Mouse (Mus musculus) neural tube, embryonic 11.5 days (tissue): Measurements from ENCODE around the gene Tmf1. TPM values are rescaled to one million over a fixed set of nuclear protein-coding genes. Genes with fewer than 3 reads are reported as not detected.
A peak's percentile ranks its signal among the peaks of the same experiment; 100 is the strongest.

Experiments used
- ATAC-seq: fragments of 200-750 bp; cut with Nextera tagmentation; 2 replicates; pipeline ENCODE4 v1.8.0; 2017; ENCODE audit warnings: moderate number of reproducible peaks, mild to moderate bottlenecking, moderate TSS enrichment, moderate library complexity; ENCODE audit not compliant: insufficient read depth, low FRiP score, low TSS enrichment
- DNase-seq: peaks from one replicate; pipeline ENCODE4 v3.0.0-alpha.2; 2015; ENCODE audit warnings: low spot score
- H3K27ac ChIP-seq: fragments of 300-500 bp; sonication (generic); 2 replicates; pipeline ENCODE4 v1.5.1; 2014; ENCODE audit warnings: low read depth, mild to moderate bottlenecking, low read length
- H3K27me3 ChIP-seq: fragments of 300-500 bp; sonication (generic); 2 replicates; pipeline ENCODE4 v1.6.1; 2014; ENCODE audit warnings: mild to moderate bottlenecking, low read length, mixed read lengths; ENCODE audit not compliant: control insufficient read depth, insufficient read depth
- H3K36me3 ChIP-seq: fragments of 300-500 bp; sonication (generic); 2 replicates; pipeline ENCODE4 v1.6.1; 2014; ENCODE audit warnings: mild to moderate bottlenecking, low read length, moderate library complexity, mixed read lengths; ENCODE audit not compliant: control insufficient read depth, insufficient read depth
- H3K4me1 ChIP-seq: fragments of 300-500 bp; sonication (generic); 2 replicates; pipeline ENCODE4 v1.6.1; 2014; ENCODE audit warnings: low read length, mixed read lengths; ENCODE audit not compliant: control insufficient read depth, insufficient read depth
- H3K4me2 ChIP-seq: fragments of 300-500 bp; sonication (generic); 2 replicates; pipeline ENCODE4 v1.6.1; 2014; ENCODE audit warnings: low read depth, mild to moderate bottlenecking, moderate library complexity
- H3K4me3 ChIP-seq: fragments of 300-500 bp; sonication (generic); 2 replicates; pipeline ENCODE4 v1.5.1; 2014; ENCODE audit warnings: low read depth, low read length
- H3K9ac ChIP-seq: fragments of 300-500 bp; sonication (generic); 2 replicates; pipeline ENCODE4 v1.6.1; 2014; ENCODE audit warnings: mild to moderate bottlenecking, low read length
- H3K9me3 ChIP-seq: fragments of 300-500 bp; sonication (generic); 2 replicates; pipeline ENCODE4 v1.6.1; 2016; ENCODE audit warnings: low read length; ENCODE audit not compliant: control insufficient read depth
- whole genome bisulfite sequencing: fragments of 180-500 bp; shearing (Covaris S2); extraction: QIAGEN DNeasy Blood & Tissue Kit; methylation state at CpG from one replicate; pipeline ENCODE4 v1.1.7; 2014; 5-methylcytosine and 5-hydroxymethylcytosine counted together
- polyA plus RNA-seq: library from polyadenylated mRNA; unstranded; fragments of >200 nt; fragmentation: Nextera tagmentation; extraction: Ambion mirVana; gene quantifications from 2 replicates; pipeline ENCODE4 v1.2.1, GENCODE M21; 2014

Gene Tmf1
- polyA plus RNA-seq: 30.1 and 30.5 TPM in 2 replicates

DNA sequence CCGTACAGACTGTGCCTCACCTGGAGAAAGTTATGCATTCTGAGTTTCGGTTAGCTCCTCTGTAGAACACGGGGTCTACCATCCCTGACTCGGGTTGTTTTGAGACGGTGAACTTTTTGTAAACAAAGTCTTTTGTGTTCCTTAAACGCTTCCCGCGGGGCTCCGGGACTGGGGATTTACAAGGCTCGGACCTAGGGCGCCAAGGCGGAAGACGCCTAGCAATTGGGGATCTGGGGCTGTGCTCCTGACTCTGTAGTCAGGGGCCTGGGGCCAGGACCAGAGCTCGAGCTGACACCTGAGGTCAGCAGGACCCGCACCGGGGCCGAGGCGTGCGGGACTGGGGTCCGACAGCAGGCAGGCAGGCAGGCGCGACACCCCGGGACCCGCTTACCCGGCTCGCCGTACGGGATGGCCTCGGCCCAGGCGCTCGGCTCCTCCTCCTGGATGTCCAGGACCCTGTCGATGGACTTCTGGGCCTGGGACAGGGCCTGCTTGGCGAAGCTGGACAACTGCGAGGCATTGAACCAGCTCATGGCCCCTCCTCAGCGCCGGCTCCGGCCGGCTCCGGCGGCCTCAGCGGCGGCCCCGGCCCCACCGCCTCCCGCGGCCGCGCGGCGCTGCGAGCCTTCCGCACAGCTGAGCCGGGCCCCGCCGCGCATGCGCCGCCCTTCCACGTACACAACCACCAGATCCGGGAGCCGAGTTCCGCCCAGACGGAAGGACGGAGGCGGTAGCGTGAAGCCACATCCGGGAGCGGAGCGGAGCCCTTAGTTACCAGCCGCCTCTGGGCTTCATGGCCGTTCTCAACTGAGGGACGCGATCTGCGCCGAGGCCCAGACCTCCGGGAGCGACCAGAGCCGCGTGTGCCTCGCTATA lies at the start of gene Tmf1:
Gene Tmf1 (minus strand): TSS at position 632 of the 876 bp plus-strand sequence.
- H3K27ac ChIP-seq: peak within 1 kb of the TSS; percentile 91
- peak within 1 kb of the TSS; percentile 90 for H3K4me3 ChIP-seq
- peak within 1 kb of the TSS; percentile 67 for H3K4me2 ChIP-seq
- DNase-seq: peak; percentile 96
- H3K36me3 ChIP-seq: peaks cover 3% of the 10 kb centered on the region; the same call in 1 of the 2 replicates
- H3K9ac ChIP-seq: peak within 1 kb of the TSS; percentile 85
- H3K4me1 ChIP-seq: peaks cover 2% of the 10 kb centered on the region; the same call in 1 of the 2 replicates
- under 1% methylated on average over 76 of the region's 80 CpGs for WGBS
- no peaks in the 10 kb centered on the region for H3K9me3 ChIP-seq
- ATAC-seq: peak; percentile 95
- H3K27me3 ChIP-seq: no peaks in the 10 kb centered on the region

DNA sequence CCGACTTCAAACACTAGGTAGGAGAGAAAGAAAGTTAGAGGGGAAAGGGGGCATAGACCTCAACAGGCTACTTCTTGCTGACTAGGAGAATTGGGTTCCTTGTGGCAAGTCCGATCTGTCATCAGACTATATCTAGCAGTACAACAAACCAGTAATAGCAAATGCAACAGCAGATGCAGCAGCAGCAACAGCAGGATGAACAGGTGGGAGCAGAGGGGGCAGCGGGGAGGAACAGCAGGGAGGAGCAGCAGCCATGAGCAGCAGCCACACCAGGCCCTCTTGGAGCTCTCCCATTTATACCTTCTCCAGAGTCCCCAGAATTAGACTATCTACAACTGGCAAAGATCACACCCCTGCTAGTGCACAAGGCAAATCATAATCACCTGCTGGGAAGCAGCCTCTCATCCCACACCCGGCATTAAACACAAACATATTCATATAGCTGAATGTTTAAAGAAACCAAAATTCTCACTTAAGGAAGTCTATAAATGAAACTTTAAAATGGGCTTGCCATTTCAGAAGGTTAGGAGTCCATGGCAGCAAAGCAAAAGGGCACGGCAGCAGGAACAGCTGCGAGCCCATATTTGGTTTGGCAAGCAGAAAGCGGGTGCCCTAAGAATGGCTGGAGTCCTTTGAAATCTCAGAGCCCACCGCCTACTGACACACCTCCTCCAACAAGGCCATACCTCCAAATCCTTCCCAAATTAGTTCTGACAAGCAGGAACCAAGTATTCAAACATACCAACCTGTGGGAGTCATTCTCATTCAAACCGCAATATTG lies 48.3 kb upstream of the Tmf1 start:
- WGBS: 93% methylated on average over 9 of the region's 9 CpGs
- H3K9ac ChIP-seq: no peak overlapping the region
- H3K27ac ChIP-seq: no peak overlapping the region
- H3K27me3 ChIP-seq: no peaks in the 10 kb centered on the region
- no peak overlapping the region for H3K4me2 ChIP-seq
- H3K9me3 ChIP-seq: no peaks in the 10 kb centered on the region
- ATAC-seq: no peak
- no peak overlapping the region for H3K4me3 ChIP-seq
- DNase-seq: no peak
- H3K36me3 ChIP-seq: no peaks in the 10 kb centered on the region; the same call in 1 of the 2 replicates
- H3K4me1 ChIP-seq: no peaks in the 10 kb centered on the region

DNA sequence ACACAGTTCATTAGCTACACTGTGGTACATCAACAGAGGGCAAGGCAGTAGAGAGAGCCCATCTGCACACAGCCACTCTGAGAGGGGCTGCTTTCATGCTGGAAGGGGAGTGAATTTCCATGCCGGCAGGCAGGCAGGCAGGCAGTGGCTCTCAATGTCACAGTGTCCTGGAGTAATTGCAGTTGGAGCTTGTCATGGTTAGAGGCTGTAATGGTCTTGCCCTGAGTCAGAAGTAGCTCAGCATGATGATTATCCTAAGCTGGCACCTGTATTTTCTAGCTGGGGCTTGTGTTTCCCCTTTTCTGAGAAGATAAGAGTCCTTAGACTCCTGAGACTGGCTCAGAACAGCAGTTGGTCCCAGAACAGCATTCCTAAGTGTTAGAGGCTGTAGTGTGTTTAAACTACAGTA lies 47.2 kb upstream of the Tmf1 start:
- Histone ChIP-seq H3K4me3 (no peak overlapping the region), H3K4me1 (no peaks in the 10 kb centered on the region), H3K4me2 (no peak overlapping the region), H3K9ac (no peak overlapping the region), H3K27ac (no peak overlapping the region), H3K9me3 (no peaks in the 10 kb centered on the region), H3K27me3 (no peaks in the 10 kb centered on the region), H3K36me3 (no peaks in the 10 kb centered on the region; the same call in 1 of the 2 replicates)
- 30% methylated on average over 1 of the region's 1 CpGs for WGBS
- DNase-seq (no peak), ATAC-seq (no peak)

DNA sequence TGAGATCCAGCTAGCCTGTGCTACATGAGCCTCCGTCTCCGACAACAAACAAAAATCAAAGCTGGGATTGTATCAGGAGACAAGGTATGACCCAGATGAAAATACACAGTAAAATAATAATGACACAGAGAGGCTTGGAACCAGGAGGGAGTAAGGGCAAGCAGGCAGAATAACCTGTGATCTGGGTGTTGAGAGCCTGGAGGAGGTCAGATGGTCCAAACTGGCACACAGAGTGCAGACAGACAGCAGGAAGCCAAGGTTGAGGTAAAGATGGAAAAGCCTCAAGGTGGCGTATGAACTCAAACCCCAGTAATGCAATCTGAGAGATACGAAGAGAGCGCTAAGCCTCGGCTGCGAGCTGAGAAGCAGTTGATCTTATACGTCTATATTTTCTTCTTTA lies 45.6 kb upstream of the Tmf1 start:
- Histone ChIP-seq H3K36me3 (no peaks in the 10 kb centered on the region; the same call in 1 of the 2 replicates), H3K27me3 (no peaks in the 10 kb centered on the region), H3K4me2 (no peak overlapping the region), H3K9ac (no peak overlapping the region), H3K9me3 (no peaks in the 10 kb centered on the region), H3K4me1 (no peaks in the 10 kb centered on the region), H3K27ac (no peak overlapping the region), H3K4me3 (no peak overlapping the region)
- DNase-seq (no peak), ATAC-seq (no peak)
- WGBS: 91% methylated on average over 8 of the region's 8 CpGs

DNA sequence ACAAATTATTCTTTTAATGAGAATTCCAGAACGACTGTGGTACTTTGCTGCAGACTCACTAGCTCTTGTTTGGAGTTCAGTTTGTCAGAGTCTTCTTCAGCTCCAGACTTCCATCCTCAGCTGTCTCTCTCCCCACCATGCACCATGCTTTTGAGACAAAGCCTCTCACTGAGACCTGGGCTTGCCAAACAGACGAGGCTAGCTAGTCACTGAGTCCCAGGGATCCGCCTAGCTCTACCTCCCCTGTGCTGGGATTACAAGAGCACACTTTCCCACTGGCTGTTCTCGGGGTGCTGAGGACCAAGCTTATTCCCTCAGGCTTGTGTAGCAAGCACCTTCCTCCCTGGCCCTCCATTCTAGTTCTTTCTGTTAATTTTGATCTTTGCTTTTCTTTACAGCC lies 44.6 kb upstream of the Tmf1 start:
- DNase-seq (no peak), ATAC-seq (no peak)
- no peaks in the 10 kb centered on the region for H3K4me1 ChIP-seq
- H3K27me3 ChIP-seq: no peaks in the 10 kb centered on the region
- H3K27ac ChIP-seq: no peak overlapping the region
- no peak overlapping the region for H3K9ac ChIP-seq
- WGBS: 74% methylated on average over 4 of the region's 4 CpGs
- no peaks in the 10 kb centered on the region for H3K9me3 ChIP-seq
- H3K4me3 ChIP-seq: no peak overlapping the region
- no peaks in the 10 kb centered on the region; the same call in 1 of the 2 replicates for H3K36me3 ChIP-seq
- H3K4me2 ChIP-seq: no peak overlapping the region

DNA sequence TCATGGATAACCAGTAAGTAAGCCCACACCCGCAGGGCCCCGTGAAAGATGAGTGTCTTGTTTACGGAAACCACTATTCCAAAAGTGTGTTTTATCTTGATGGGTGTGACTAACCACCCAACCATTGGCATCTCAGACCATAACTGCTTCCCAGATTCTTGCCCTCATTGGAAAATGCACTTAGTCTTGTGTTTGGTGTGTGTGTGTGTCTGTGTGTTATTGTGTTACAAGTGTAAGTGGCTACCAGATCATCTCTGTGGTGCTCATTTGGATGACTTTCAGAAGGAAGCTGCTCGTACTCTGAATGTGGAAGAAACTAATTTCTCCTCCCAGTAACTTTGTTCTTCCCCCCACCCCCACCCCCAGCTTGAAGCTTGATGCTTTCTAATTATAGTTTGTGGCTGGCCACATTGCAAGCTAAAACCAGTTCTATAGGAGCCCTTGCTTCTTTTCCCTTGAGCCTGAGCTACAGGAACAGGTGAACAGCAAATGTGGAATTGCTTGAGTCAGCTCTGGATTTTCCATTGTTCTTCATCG lies 44.1 kb upstream of the Tmf1 start:
- DNase-seq: no peak
- no peaks in the 10 kb centered on the region for H3K9me3 ChIP-seq

DNA sequence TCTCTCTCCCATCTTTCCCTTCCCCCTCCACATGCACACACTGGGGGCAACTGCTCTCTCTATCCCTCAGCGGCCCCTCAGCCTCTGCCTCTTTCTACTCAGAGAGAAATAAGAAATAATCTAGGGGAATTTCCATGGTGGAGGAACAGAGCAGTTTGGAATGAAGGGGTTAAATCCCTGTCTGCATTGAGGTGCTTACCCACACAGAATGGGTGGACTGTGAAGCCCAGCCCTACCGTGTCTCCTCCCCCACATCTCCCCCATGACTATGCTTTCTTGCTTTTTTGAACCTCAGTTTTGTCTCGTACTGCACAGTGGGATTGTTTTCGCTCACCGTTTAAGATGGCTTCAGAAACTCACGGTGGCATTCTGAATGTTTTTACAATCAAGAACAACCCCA lies 43.4 kb upstream of the Tmf1 start:
- Histone ChIP-seq H3K27ac (no peak overlapping the region), H3K9me3 (no peaks in the 10 kb centered on the region), H3K36me3 (no peaks in the 10 kb centered on the region; the same call in 1 of the 2 replicates), H3K9ac (no peak overlapping the region), H3K27me3 (no peaks in the 10 kb centered on the region), H3K4me3 (no peak overlapping the region), H3K4me1 (no peaks in the 10 kb centered on the region), H3K4me2 (no peak overlapping the region)
- DNase-seq (no peak), ATAC-seq (no peak)
- WGBS: 57% methylated on average over 6 of the region's 6 CpGs

More for the DNA sequence above, 44.1 kb upstream of the Tmf1 start:
- Histone ChIP-seq H3K4me3 (no peak overlapping the region), H3K9ac (no peak overlapping the region), H3K36me3 (no peaks in the 10 kb centered on the region; the same call in 1 of the 2 replicates), H3K4me2 (no peak overlapping the region), H3K27me3 (no peaks in the 10 kb centered on the region), H3K4me1 (no peaks in the 10 kb centered on the region), H3K27ac (no peak overlapping the region)
- no peak for ATAC-seq
- WGBS: 82% methylated on average over 5 of the region's 5 CpGs

DNA sequence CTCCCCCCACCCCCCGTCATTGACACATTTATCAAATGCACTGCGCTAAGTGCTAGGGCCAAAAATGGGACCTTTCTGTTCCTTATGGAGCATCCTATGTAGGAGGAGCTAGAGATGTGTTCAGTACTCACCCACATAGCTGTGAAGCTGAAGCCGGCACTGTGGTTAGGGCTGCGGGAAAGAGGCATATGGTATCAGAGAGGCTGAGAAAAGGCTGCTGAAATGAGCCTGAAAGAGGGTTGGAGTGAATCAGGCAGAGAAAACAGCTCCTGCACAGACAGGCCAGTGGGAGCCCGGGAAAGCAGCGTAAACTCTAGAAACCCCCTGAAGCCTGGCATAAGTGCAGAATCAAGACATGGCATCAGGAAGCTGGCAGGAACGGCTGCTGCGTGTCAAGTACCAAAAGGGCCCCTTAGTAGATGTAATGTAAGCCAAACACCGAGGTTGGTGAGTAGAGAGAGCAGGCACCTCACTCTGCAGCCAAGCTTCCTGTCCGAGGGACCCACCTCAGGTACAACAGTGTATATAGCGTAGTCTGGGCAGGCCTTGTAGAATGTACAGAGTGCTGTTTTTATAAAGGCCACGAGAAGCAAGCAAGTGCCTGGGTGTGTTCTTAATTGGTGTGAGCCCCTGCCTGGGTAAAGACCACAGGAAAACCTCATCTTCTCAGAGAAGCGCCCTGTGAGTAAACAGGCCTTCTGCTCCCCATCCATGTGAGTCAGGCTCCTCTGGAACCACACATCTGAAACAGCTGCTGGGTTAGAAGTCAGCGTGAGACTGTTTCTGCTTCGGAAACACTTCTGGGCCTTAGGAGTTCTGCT lies 42.5 kb upstream of the Tmf1 start:
- ATAC-seq: no peak

More for the DNA sequence above, 42.5 kb upstream of the Tmf1 start:
- Histone ChIP-seq H3K9ac (no peak overlapping the region), H3K36me3 (no peaks in the 10 kb centered on the region; the same call in 1 of the 2 replicates), H3K4me1 (no peaks in the 10 kb centered on the region), H3K27ac (no peak overlapping the region), H3K4me2 (no peak overlapping the region), H3K4me3 (no peak overlapping the region), H3K9me3 (no peaks in the 10 kb centered on the region), H3K27me3 (no peaks in the 10 kb centered on the region)
- WGBS: 75% methylated on average over 15 of the region's 15 CpGs
- DNase-seq: no peak
